Mouse (Mus musculus) erythroid progenitor cell, adult 5-6 weeks (primary cell): Measurements from ENCODE around the gene Arhgef26. TPM values are rescaled to one million over a fixed set of nuclear protein-coding genes. Genes with fewer than 3 reads are reported as not detected.

Experiments used
- total RNA-seq, 2 experiments: library from RNA; stranded (forward) in 1 of 2; stranded (reverse) in 1 of 2; fragments of 150-400 nt in 1 of 2; fragments of 186-747, 209-891 nt in 1 of 2; gene quantifications; 2 replicates each; pipeline versions ENCODE4 v1.2.3 to v1.2.4; 2015 to 2017; ENCODE audit warnings: low replicate concordance in 2 of 2

Gene Arhgef26
- total RNA-seq, 2 experiments from 2014 or later, result not detected

Other genes starting within 250 kb of the Arhgef26 start
- gene Dhx36, start 168.7 kb downstream of the Arhgef26 start, total RNA-seq (2015; ENCODE audit: low replicate concordance), result 20.9 and 36.5 TPM in 2 replicates
- gene Dhx36, start 168.7 kb downstream of the Arhgef26 start, total RNA-seq (2017; ENCODE audit: low replicate concordance), result 14.2 and 18.2 TPM in 2 replicates